Mouse (Mus musculus) myocyte (in vitro differentiated cells): ENCODE measurements at regions not wholly inside any gene's neighbourhood (a gene's known extent, or its start where the extent isn't known, plus 50 kb on each side); places are given as distances from the start of the nearest gene placed in this dataset.

ENCODE experiments used
- CEBPB ChIP-seq: IDR thresholded peaks from 2 replicates; pipeline ENCODE4 v1.6.1; 2011; ENCODE audit warnings: mild to moderate bottlenecking, moderate library complexity; ENCODE audit not compliant: poor library complexity, insufficient read depth, severe bottlenecking
- E2F4 ChIP-seq: IDR thresholded peaks from one replicate; pipeline ENCODE4 v1.6.1; 2011; ENCODE audit warnings: mild to moderate bottlenecking, control low read depth, moderate library complexity; ENCODE audit not compliant: insufficient read depth
- MAX ChIP-seq: IDR thresholded peaks from one replicate; pipeline ENCODE4 v1.6.1; 2011; ENCODE audit warnings: low read depth, mild to moderate bottlenecking, control low read depth
- MYOD1 ChIP-seq, 3 experiments: IDR thresholded peaks; one replicate each; pipeline ENCODE4 v1.6.1; 2011; ENCODE audit warnings: control low read depth in 2 of 3, low read depth in 2 of 3, mild to moderate bottlenecking in 2 of 3, moderate library complexity in 1 of 3; ENCODE audit not compliant: insufficient read length in 2 of 3, control insufficient read depth in 1 of 3
- MYOG ChIP-seq, 3 experiments: IDR thresholded peaks; one replicate each; pipeline ENCODE4 v1.6.1; 2011; ENCODE audit warnings: control low read depth in 2 of 3, low read depth in 2 of 3, mild to moderate bottlenecking in 2 of 3; ENCODE audit not compliant: insufficient read length in 2 of 3, control insufficient read depth in 1 of 3, insufficient read depth in 1 of 3
- POLR2A ChIP-seq: IDR thresholded peaks from one replicate; pipeline ENCODE4 v1.6.1; 2011; ENCODE audit warnings: low read depth, mild to moderate bottlenecking, control low read depth, moderate library complexity; ENCODE audit not compliant: insufficient read length
- POLR2AphosphoS2 ChIP-seq: IDR thresholded peaks from one replicate; pipeline ENCODE4 v1.6.1; 2011; ENCODE audit warnings: low read depth, control low read depth; ENCODE audit not compliant: insufficient read length
- REST ChIP-seq: IDR thresholded peaks from one replicate; pipeline ENCODE4 v1.6.1; 2011; ENCODE audit warnings: mild to moderate bottlenecking, control low read depth, moderate library complexity; ENCODE audit not compliant: insufficient read depth, insufficient read length
- SRF ChIP-seq: IDR thresholded peaks from one replicate; pipeline ENCODE4 v1.6.1; 2011; ENCODE audit warnings: low read depth; ENCODE audit not compliant: control insufficient read depth, insufficient read length
- TCF12 ChIP-seq: IDR thresholded peaks from one replicate; pipeline ENCODE4 v1.6.1; 2011; ENCODE audit warnings: mild to moderate bottlenecking, control low read depth; ENCODE audit not compliant: poor library complexity, insufficient read depth, severe bottlenecking
- TCF3 ChIP-seq: IDR thresholded peaks from one replicate; pipeline ENCODE4 v1.6.1; 2011; ENCODE audit warnings: low read depth, control low read depth; ENCODE audit not compliant: insufficient read length
- USF1 ChIP-seq: IDR thresholded peaks from one replicate; pipeline ENCODE4 v1.6.1; 2011; ENCODE audit warnings: low read depth, mild to moderate bottlenecking, control low read depth, moderate library complexity

DNA sequence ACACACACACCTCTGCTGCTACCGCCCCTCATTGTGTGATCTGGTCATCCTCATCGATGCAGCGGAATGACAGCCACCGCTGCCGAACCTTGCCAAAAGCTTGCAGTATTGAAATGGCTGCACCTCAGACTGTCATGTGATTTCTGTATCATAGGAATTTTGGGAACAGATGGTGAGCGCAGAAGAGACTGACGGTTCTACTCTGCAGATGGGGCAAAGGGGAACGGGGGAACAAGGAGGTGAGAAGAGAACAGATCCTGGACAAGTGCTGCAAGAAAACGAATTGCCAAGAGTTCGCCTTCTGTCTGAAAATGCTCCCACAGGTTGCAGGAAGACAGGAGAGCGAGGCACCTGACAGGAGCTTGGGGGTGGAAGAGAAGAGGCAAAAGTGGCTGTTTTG is 96.9 kb upstream of the Smarca2 start:
- TF ChIP-seq POLR2A, result no peak
- TF ChIP-seq MYOG (IDR thresholded peaks at IDR 0.05; ENCODE audit: control insufficient read depth in 1 of 3, insufficient read depth in 1 of 3, insufficient read length in 2 of 3, low read depth in 2 of 3), result no peak
- no peak for TF ChIP-seq POLR2AphosphoS2
- no peak for TF ChIP-seq TCF12
- no peak for TF ChIP-seq MYOD1 (IDR thresholded peaks at IDR 0.05; ENCODE audit: control insufficient read depth in 1 of 3, insufficient read length in 2 of 3, low read depth in 2 of 3)
- no peak for TF ChIP-seq USF1
- no peak for TF ChIP-seq E2F4
- no peak for TF ChIP-seq MAX
- TF ChIP-seq REST, result no peak
- TF ChIP-seq CEBPB, result no peak
- TF ChIP-seq SRF, result no peak
- no peak for TF ChIP-seq TCF3
